Mouse (Mus musculus): ENCODE data around the gene Wnt10a.

GRCm38 (mm10) chr1:74773136-74773535 lies 18.2 kb upstream of the Wnt10a start:
- TF ChIP-seq CTCF (IDR thresholded peaks at IDR 0.05; ENCODE audit: low read depth) (no peak), EP300 (IDR thresholded peaks at IDR 0.05; ENCODE audit: low read depth) (no peak)

Data from liver, embryonic 14.5 days (tissue).